8 mouse cellular contexts compared by ENCODE assay signal in the genomic region with DNA sequence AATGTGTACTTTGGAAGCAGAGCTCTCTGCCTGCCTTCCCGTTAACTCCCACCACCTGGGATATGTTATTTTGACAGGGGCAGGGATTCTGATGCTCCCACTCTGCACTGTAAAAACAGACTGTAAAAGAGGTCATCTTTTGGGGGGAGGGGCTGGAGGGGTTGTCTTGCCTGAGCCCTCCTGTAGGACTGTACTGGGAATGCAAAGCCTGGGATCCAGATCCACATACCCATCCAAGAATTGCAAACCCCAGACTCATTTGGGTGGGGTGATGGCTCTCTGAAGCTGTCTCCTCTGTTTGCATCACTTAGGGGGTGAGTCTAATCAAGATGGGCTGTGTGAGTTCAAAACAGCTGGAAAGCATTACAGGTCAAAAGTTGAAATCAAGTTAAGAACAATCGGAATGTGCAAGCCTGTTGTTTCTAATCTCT.
A peak's percentile ranks its signal among the peaks of the same experiment; 100 is the strongest.
DNase-seq lines count a peak whose midpoint lies in the region; ATAC-seq and TF ChIP-seq lines count a peak whose summit lies in the region.

No protein-coding gene starts in this region.

- no peak overlapping the region for H3K27ac ChIP-seq in liver, embryonic 11.5 days (ENCODE audit: low read depth, low read length)
- no peak overlapping the region for H3K27ac ChIP-seq in liver, postnatal 0 days (ENCODE audit: low read depth)
- peak overlapping the region; percentile 57; the same call in 1 of the 2 replicates for H3K27ac ChIP-seq in stomach, embryonic 15.5 days

- no peak overlapping the region for H3K9ac ChIP-seq in liver, embryonic 11.5 days (ENCODE audit: low read depth, low read length)
- no peak overlapping the region for H3K9ac ChIP-seq in liver, postnatal 0 days (replicated peaks)
- H3K9ac ChIP-seq in stomach, embryonic 15.5 days, result no peak overlapping the region

- 54% methylated on average over 2 of the region's 2 CpGs for WGBS in liver, embryonic 11.5 days
- 38% methylated on average over 2 of the region's 2 CpGs for WGBS in liver, postnatal 0 days (ENCODE audit: insufficient replicate concordance)
- WGBS in stomach, embryonic 15.5 days, result 12% methylated on average over 2 of the region's 2 CpGs

- no peak overlapping the region for H3K4me3 ChIP-seq in liver, embryonic 11.5 days (ENCODE audit: low read depth, low read length)
- no peak overlapping the region for H3K4me3 ChIP-seq in liver, postnatal 0 days (ENCODE audit: low read depth, low read length)
- no peak overlapping the region for H3K4me3 ChIP-seq in stomach, embryonic 15.5 days (replicated peaks)

- ATAC-seq in liver, embryonic 11.5 days (replicated peaks; ENCODE audit: low FRiP score), result peak; percentile 56; the same call in 1 of the 2 replicates
- no peak for ATAC-seq in liver, postnatal 0 days
- peak; percentile 84 for ATAC-seq in stomach, embryonic 15.5 days (ENCODE audit: insufficient read depth, low FRiP score, low read depth)
- ATAC-seq in inflammation-experienced regulatory T-cells, adult 6 months, result no peak

- peak; percentile 36 for DNase-seq in liver, embryonic 11.5 days (ENCODE audit: low spot score)
- DNase-seq in liver, postnatal 0 days, result no peak
- DNase-seq in heart, adult 9 months (ENCODE audit: low spot score in 2 of 2), result peak; percentile 6
- DNase-seq in kidney, postnatal 10 days, result peak; percentile 83
- DNase-seq in spleen, adult 18-20 months, result no peak
- DNase-seq in frontal cortex, postnatal 10 days (ENCODE audit: low spot score in 2 of 2), result no peak

- no peaks in the 10 kb centered on the region for H3K9me3 ChIP-seq in liver, embryonic 11.5 days (ENCODE audit: control insufficient read depth, low read length)
- no peaks in the 10 kb centered on the region for H3K9me3 ChIP-seq in liver, postnatal 0 days (ENCODE audit: low read length)
- H3K9me3 ChIP-seq in stomach, embryonic 15.5 days, result no peaks in the 10 kb centered on the region

- H3K27me3 ChIP-seq in liver, embryonic 11.5 days (replicated peaks; ENCODE audit: control insufficient read depth, insufficient read depth, low read length), result no peaks in the 10 kb centered on the region
- H3K27me3 ChIP-seq in liver, postnatal 0 days (ENCODE audit: insufficient read depth, low read length), result no peaks in the 10 kb centered on the region
- no peaks in the 10 kb centered on the region for H3K27me3 ChIP-seq in stomach, embryonic 15.5 days (replicated peaks)

- peaks cover 2% of the 10 kb centered on the region; the same call in 1 of the 2 replicates for H3K4me1 ChIP-seq in liver, embryonic 11.5 days (replicated peaks; ENCODE audit: control insufficient read depth, insufficient read depth, low read length)
- H3K4me1 ChIP-seq in liver, postnatal 0 days (ENCODE audit: insufficient read depth), result no peaks in the 10 kb centered on the region
- H3K4me1 ChIP-seq in stomach, embryonic 15.5 days, result no peaks in the 10 kb centered on the region; the same call in 1 of the 2 replicates

- H3K36me3 ChIP-seq in liver, embryonic 11.5 days (ENCODE audit: control insufficient read depth, insufficient read depth, low read length), result no peaks in the 10 kb centered on the region
- H3K36me3 ChIP-seq in liver, postnatal 0 days (replicated peaks; ENCODE audit: insufficient read depth, low read length), result no peaks in the 10 kb centered on the region
- no peaks in the 10 kb centered on the region for H3K36me3 ChIP-seq in stomach, embryonic 15.5 days

- no peak for TF ChIP-seq EP300 in liver, postnatal 0 days (IDR thresholded peaks at IDR 0.05; ENCODE audit: low read depth)

- H3K4me2 ChIP-seq in liver, embryonic 11.5 days, result no peak overlapping the region
- H3K4me2 ChIP-seq in liver, postnatal 0 days (ENCODE audit: low read depth, low read length), result no peak overlapping the region
- no peak overlapping the region for H3K4me2 ChIP-seq in stomach, embryonic 15.5 days

- no peak for TF ChIP-seq CTCF in liver, postnatal 0 days (IDR thresholded peaks at IDR 0.05; ENCODE audit: low read depth)

Comparison
In these comparisons a context has a peak if more than half of its experiments do, and no peak if none do; other contexts are left out.
1. ATAC-seq: peak in liver, embryonic 11.5 days (single experiment) and stomach, embryonic 15.5 days (single experiment); none in liver, postnatal 0 days (single experiment) and inflammation-experienced regulatory T-cells, adult 6 months (single experiment).
2. DNase-seq: peak in liver, embryonic 11.5 days (single experiment), heart, adult 9 months (2 of 2) and kidney, postnatal 10 days (single experiment); none in liver, postnatal 0 days (single experiment), spleen, adult 18-20 months (0 of 2) and frontal cortex, postnatal 10 days (0 of 2).